Mouse (Mus musculus) gastrocnemius, adult 8-10 months (tissue): Measurements from ENCODE around the gene Anapc2. TPM values are rescaled to one million over a fixed set of nuclear protein-coding genes. Genes with fewer than 3 reads are reported as not detected.

Experiments
- total RNA-seq, 4 experiments: library from RNA; stranded (reverse); gene quantifications; 2 replicates each; pipeline ENCODE4 v1.2.4; 2022

Gene Anapc2
- total RNA-seq, 4 experiments from 2014 or later = 30.4 to 33.4 (median 31.3) TPM

Other genes with a start within 250 kb of the Anapc2 start
- 1 to 10 TPM; 5.6 to 8.4 (median 7.2) TPM for gene Nsmf, start 218.1 kb upstream of the Anapc2 start, total RNA-seq
- gene Entpd8, start 192.2 kb upstream of the Anapc2 start, total RNA-seq = not detected
- not detected for gene Noxa1, start 177.3 kb upstream of the Anapc2 start, total RNA-seq
- 1 to 10 TPM; 3.0 to 7.1 (median 5.9) TPM for gene Nrarp, start 91.7 kb upstream of the Anapc2 start, total RNA-seq
- under 1 TPM; 0.48 to 0.92 (median 0.76) TPM for gene Tor4a, start 75.6 kb upstream of the Anapc2 start, total RNA-seq
- 10 to 100 TPM; 20.8 to 28.3 (median 22.6) TPM for gene Nelfb, start 61.0 kb upstream of the Anapc2 start, total RNA-seq
- gene Stpg3, start 57.8 kb upstream of the Anapc2 start, total RNA-seq = not detected
- not detected for gene Fam166a, start 53.7 kb upstream of the Anapc2 start, total RNA-seq
- 100 to 1,000 TPM; 228 to 239 (median 232) TPM for gene Tubb4b, start 47.8 kb upstream of the Anapc2 start, total RNA-seq
- not detected for gene Slc34a3, start 38.1 kb upstream of the Anapc2 start, total RNA-seq
- not detected for gene Rnf224, start 35.7 kb upstream of the Anapc2 start, total RNA-seq
- under 1 TPM; 0.36 to 0.87 (median 0.69) TPM for gene Rnf208, start 30.2 kb upstream of the Anapc2 start, total RNA-seq
- not detected for gene Cysrt1, start 30.0 kb upstream of the Anapc2 start, total RNA-seq
- 1 to 10 TPM in 2 of 4 experiments, under 1 TPM in 2; 0.54 to 1.8 (median 1.2) TPM for gene AL732309.1, start 25.6 kb upstream of the Anapc2 start, total RNA-seq
- gene Tmem203, start 17.0 kb upstream of the Anapc2 start, total RNA-seq = 10 to 100 TPM; 11.7 to 14.1 (median 13.1) TPM
- 1 to 10 TPM; 2.0 to 5.3 (median 2.6) TPM for gene Tprn, start 9.9 kb upstream of the Anapc2 start, total RNA-seq
- 10 to 100 TPM; 29.0 to 36.4 (median 31.2) TPM for gene Ssna1, start within 50 bp of the Anapc2 start, total RNA-seq
- not detected for gene Tmem210, start 15.7 kb downstream of the Anapc2 start, total RNA-seq
- not detected for gene Lrrc26, start 17.4 kb downstream of the Anapc2 start, total RNA-seq
- gene Grin1, start 46.7 kb downstream of the Anapc2 start, total RNA-seq = not detected
- gene Man1b1, start 59.9 kb downstream of the Anapc2 start, total RNA-seq = 10 to 100 TPM; 13.9 to 15.0 (median 14.4) TPM
- gene Dpp7, start 83.9 kb downstream of the Anapc2 start, total RNA-seq = 10 to 100 TPM; 12.8 to 20.3 (median 16.7) TPM
- 10 to 100 TPM in 1 of 4 experiments, 1 to 10 TPM in 3; 3.6 to 11.9 (median 4.8) TPM for gene Uap1l1, start 93.2 kb downstream of the Anapc2 start, total RNA-seq
- not detected for gene Sapcd2, start 99.8 kb downstream of the Anapc2 start, total RNA-seq
- gene Entpd2, start 123.4 kb downstream of the Anapc2 start, total RNA-seq = 1 to 10 TPM; 3.8 to 8.0 (median 6.2) TPM
- gene Npdc1, start 126.9 kb downstream of the Anapc2 start, total RNA-seq = 10 to 100 TPM; 12.6 to 19.9 (median 15.7) TPM
- not detected for gene Fut7, start 150.8 kb downstream of the Anapc2 start, total RNA-seq
- 10 to 100 TPM; 14.6 to 19.4 (median 16.0) TPM for gene Abca2, start 156.2 kb downstream of the Anapc2 start, total RNA-seq
- 1 to 10 TPM in 1 of 4 experiments, under 1 TPM in 2, not detected in 1; 0.64 to 1.1 (median 0.77) TPM for gene Clic3, start 184.4 kb downstream of the Anapc2 start, total RNA-seq
- gene Paxx, start 188.6 kb downstream of the Anapc2 start, total RNA-seq = 10 to 100 TPM; 11.2 to 15.0 (median 14.9) TPM
- gene Ptgds, start 197.6 kb downstream of the Anapc2 start, total RNA-seq = not detected
- not detected for gene Lcn12, start 221.4 kb downstream of the Anapc2 start, total RNA-seq
- gene Fbxw5, start 228.3 kb downstream of the Anapc2 start, total RNA-seq = 100 to 1,000 TPM in 1 of 4 experiments, 10 to 100 TPM in 3; 83.3 to 100 (median 89.7) TPM
- gene C8g, start 229.2 kb downstream of the Anapc2 start, total RNA-seq = 1 to 10 TPM; 1.0 to 1.8 (median 1.6) TPM